Mouse (Mus musculus): ENCODE results near the gene Trp53i11.

The Trp53i11 gene

GRCm38 (mm10) chr2:93170845-93171200, 16.5 kb upstream of the Trp53i11 start:
- in situ Hi-C loops (cut with MboI, MseI), result no loop called here

GRCm38 (mm10) chr2:93171929-93172328, 15.4 kb upstream of the Trp53i11 start:
- in situ Hi-C loops (cut with MboI, MseI), result no loop called here

GRCm38 (mm10) chr2:93172460-93172859, 14.9 kb upstream of the Trp53i11 start:
- in situ Hi-C loops (cut with MboI, MseI), result no loop called here

- in situ Hi-C loops (cut with MboI, MseI), result no loop called here
Measured at GRCm38 (mm10) chr2:93174159-93174558, 13.2 kb upstream of the Trp53i11 start.

- in situ Hi-C loops (cut with MboI, MseI), result no loop called here
Measured at GRCm38 (mm10) chr2:93175278-93175677, 12.1 kb upstream of the Trp53i11 start.

- in situ Hi-C loops (cut with MboI, MseI), result no loop called here
Measured at GRCm38 (mm10) chr2:93175721-93176120, 11.6 kb upstream of the Trp53i11 start.

- in situ Hi-C loops (cut with MboI, MseI), result no loop called here
Measured at GRCm38 (mm10) chr2:93176193-93176798, 11.1 kb upstream of the Trp53i11 start.

- in situ Hi-C loops (cut with MboI, MseI), result no loop called here
Measured at GRCm38 (mm10) chr2:93176871-93177667, 10.3 kb upstream of the Trp53i11 start.

- in situ Hi-C loops (cut with MboI, MseI), result no loop called here
Measured at GRCm38 (mm10) chr2:93177668-93178312, 9.6 kb upstream of the Trp53i11 start.

- in situ Hi-C loops (cut with MboI, MseI), result no loop called here
Measured at GRCm38 (mm10) chr2:93178313-93178677, 9.1 kb upstream of the Trp53i11 start.

GRCm38 (mm10) chr2:93179603-93180002, 7.7 kb upstream of the Trp53i11 start:
- in situ Hi-C loops (cut with MboI, MseI), result no loop called here

GRCm38 (mm10) chr2:93180077-93180844, 7.1 kb upstream of the Trp53i11 start:
- in situ Hi-C loops (cut with MboI, MseI), result no loop called here

- in situ Hi-C loops (cut with MboI, MseI), result no loop called here
Measured at GRCm38 (mm10) chr2:93182859-93183258, 4.5 kb upstream of the Trp53i11 start.

GRCm38 (mm10) chr2:93188020-93188760, 842 bp downstream of the Trp53i11 start:
- in situ Hi-C loops (cut with MboI, MseI), result no loop called here

- in situ Hi-C loops (cut with MboI, MseI), result no loop called here
Measured at GRCm38 (mm10) chr2:93188761-93189458, 1.6 kb downstream of the Trp53i11 start.

GRCm38 (mm10) chr2:93190771-93191487, 3.6 kb downstream of the Trp53i11 start:
- in situ Hi-C loops (cut with MboI, MseI), result no loop called here

- in situ Hi-C loops (cut with MboI, MseI), result no loop called here
Measured at GRCm38 (mm10) chr2:93191488-93192181, 4.3 kb downstream of the Trp53i11 start.

GRCm38 (mm10) chr2:93192182-93192560, 4.8 kb downstream of the Trp53i11 start:
- in situ Hi-C loops (cut with MboI, MseI), result no loop called here

GRCm38 (mm10) chr2:93192671-93193080, 5.3 kb downstream of the Trp53i11 start:
- in situ Hi-C loops (cut with MboI, MseI), result no loop called here
